Mouse (Mus musculus) frontal cortex, postnatal 10 days (tissue): ENCODE results near the gene Gm5089.

ENCODE experiments used
- DNase-seq, 2 experiments: peaks; one replicate each; pipeline ENCODE4 v3.0.0; 2022; ENCODE audit warnings: low spot score in 2 of 2, mixed read lengths in 1 of 2

The Gm5089 gene

DNA sequence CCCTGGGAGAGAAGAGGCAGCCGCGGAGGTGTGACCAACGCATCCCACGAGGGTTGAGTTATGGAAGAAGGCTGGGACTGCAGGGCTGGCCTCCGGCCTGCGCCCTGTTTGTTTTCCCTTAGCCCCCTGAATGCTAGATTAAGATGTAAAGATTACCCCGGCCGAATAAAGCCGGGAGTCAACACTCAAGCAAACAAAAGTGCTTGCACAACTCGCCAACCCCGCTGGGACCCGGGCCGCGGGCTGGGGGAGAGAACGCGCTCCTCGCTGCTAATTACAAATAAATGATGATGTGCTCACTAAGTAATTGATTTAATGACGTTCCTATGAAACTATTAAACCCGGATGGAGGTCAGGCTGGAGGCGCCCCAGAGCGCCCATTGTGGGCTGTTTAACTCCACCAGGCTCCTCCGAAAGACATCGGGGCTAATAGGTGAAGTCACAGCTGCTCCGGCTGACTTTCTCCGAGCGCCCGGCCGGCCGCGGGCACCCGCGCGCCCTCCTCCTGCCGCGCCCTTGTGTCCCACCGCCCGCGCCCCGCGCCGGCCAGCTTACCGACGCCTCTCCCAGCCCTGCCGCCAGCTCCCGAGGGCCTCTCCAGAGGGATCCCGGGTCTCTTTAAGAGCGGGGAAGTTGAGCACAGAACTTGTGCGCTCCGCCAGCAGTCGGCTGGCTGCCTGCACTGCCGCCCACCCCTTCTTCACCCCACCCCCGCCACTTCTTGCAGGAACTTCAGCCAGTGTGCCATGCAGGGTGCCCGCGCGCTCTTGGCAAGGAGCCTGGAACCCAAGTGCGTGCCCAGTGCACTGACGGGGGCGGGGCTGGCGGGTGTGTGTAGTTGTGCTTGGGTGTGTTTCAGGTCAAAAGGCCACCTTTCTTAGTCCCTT lies at the start of gene Gm5089:
Gene Gm5089 (minus strand): TSS at position 620 of the 887 bp plus-strand sequence.
- DNase-seq = no peak

DNA sequence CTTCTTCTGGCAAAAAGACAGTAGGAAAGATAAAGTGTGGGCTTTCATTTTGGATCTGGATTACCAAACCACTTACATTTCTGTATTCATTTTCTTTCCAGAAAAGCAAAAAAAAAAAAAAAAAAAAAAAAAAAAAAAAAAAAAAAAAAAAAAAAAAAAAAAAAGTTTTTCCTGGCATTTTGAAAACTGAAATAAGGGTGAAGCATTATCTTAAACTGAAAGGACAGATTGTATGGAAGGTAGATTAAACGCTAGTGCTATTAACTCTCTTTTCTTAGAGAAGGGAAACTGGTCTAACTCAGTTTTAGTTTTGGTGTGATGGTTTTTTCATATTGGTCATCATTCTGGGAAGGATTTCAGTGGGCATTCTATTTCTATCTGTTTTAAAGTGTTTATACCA lies 41.1 kb upstream of the Gm5089 start:
- no peak for DNase-seq

DNA sequence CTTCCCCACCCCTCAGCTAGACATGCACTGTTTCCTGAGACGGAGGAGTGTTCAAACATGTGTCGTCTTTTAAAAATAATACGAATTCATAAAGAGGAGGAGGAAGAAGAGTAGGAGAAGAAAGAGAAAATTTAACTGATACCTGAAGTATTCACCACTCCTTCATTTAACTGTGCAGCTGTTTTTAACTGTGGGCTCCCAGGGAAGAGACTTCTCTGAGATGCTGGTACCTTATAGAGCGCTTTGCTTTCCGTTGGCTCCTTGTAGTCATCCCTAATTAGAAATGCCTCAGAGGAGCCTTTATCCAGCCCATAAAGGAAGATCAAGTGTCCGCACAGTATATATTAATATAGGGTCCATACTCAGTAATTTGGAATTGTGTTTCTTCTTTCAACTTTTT lies 40.6 kb upstream of the Gm5089 start:
- no peak for DNase-seq

DNA sequence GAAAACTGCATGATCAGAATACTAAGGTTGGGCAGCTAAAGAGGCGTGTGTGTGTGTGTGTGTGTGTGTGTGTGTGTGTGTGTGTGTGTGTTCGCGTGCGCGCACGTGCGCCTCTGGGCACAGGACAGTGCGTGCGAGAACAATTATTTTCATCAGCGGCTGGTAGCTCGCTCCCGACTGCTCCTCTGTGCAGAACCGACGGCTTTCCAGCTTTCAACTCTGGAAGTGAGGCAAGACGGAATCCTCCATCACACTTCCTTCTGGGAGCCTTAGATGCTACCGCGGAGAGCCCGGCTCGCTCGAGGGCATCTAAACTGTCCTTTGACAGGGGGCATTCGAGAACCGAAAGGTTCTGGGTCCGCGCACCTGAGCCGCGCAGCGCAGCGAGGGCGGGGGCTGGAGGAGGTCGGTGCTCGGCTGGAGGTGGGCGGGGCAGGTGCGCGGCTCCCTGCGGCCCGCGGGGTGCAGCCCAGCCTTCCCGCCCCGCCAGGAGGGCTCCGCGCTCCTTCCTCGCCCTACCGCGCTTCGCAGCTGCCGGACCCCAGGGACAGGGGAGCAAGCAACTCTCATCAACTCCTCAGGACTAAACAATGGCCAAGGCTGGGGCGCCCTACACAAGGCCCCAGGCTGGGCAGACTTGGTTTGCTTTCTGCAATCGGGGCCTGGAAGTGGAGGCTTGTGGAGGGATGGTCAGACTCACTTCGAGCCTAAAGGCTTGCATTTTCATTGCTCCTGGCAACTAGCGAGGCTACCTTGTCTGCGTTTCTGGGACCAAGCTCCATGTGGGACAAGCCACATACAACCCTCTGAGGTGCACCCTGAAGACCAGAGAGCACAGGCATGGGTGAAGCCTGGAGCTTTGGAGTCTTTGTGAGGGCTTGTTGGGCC lies 39.8 kb upstream of the Gm5089 start, which contains the start of gene Gm10837:
Gene Gm10837 (plus strand): TSS at position 146 of the 888 bp plus-strand sequence.
- DNase-seq = no peak

DNA sequence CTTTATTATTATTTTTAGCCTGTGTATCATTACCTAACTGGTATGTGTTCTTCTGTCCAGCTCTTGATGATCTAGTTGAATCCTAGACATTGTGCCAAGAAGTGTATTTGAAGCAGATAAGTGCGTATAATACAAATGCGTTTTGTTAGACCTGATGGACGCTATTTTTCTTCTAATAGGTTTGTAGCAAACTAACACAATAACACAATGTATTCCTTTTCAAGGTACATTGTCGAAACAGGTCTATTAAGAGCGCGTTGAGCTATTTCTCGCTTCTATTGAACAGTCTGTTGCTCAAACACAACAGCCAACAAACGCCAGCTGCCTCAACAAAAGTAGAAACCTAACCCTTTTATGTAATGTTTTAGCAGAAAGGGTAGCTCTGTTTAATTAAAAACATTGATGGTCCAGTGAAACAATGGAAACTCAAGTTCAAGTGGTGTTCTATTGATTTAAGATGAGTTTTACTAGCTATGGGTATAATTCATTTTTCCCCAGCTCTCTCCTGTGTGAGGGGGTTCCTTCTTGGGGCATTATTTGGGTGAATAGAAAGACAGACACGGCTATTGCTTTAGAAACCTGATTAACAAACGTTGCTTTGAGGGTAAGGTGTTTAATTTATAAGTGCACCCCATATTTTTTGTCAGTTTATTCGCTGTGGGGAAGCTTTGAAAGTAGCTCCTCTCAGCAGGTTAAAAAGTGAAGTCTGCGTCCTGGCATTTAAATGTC lies 38.9 kb upstream of the Gm5089 start:
- no peak for DNase-seq

DNA sequence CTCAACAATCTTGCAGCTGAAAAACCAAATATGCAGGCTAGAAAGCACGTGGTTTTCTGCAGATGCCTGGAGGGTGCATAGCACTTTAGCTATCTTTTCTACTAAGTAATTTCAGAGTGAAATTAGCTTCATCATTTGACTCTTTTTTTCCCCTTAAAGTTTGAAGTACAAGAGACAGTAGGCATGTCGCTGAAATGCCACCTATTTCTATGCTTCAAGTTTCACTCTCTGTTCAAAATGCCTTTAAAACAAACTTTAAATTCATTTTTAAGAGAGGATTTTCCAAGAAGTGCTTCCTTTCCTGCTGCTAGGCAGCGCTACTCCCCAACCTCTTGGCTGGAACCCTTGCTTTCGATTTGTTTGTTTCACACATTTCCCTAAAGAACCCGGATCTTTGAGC lies 38.1 kb upstream of the Gm5089 start:
- DNase-seq = no peak

DNA sequence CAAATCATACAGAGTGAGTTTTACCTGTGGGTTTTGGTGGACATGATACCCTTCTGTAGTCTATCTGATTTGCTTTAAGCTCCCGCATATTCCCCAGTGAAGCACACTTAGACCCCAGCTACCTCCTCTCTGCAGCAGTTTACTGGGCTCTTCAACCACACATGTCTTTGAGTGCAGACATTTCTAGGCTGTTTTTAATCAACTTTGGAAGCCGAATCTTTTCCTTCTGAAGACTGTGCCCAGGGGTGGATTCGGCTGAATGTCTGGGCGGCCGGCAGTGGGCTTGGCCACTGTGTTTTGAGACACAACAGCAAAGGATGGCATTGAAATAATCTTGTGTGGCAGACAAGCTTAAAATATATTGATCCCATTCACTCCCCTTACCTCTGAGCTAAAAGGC lies 36.5 kb upstream of the Gm5089 start:
- DNase-seq = no peak

DNA sequence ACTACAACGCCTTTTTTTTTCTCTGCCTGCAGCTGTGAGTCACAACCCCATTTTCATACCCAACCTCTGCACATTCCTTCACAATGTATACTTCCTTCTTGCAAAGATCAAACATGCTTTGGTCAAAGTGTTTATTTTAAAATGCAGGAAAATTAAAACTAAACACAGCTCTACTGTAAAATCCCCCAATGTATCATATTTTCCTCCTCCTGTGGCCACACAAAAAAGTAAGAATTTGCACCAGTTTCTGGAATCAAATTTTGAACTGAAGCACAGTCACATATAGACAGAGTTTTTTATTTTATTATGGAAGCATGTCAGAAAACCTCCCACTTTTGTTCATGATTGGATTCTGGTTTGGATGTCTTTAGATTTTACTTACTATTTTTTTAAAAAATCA lies 35.7 kb upstream of the Gm5089 start:
- DNase-seq = no peak

DNA sequence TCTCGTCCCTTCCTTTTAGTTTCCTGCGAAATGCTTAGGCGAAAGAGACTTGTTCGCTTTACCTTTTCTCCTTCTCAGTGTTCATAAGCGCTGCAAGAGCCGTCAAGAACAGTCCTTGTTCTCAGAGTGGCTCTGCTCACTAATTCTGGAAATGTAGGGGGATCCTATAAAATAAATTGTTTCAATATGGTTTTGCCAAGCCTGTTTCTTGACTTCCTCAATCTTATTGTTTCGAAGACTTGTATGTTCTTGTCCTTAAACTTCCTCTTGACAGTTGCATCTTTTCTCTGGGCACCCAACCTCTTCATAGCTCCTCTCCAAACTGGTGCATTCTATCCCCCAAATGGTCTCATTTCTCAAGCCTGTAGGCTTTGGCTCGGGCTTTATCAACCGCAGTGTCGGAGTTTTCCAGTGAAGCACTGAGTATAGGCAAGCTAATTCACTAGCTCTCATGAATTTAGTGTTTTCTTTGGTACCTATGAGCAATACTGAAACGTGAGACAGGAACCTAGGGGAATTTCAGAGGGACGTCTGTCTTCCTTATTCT lies 34.8 kb upstream of the Gm5089 start:
- DNase-seq = no peak

DNA sequence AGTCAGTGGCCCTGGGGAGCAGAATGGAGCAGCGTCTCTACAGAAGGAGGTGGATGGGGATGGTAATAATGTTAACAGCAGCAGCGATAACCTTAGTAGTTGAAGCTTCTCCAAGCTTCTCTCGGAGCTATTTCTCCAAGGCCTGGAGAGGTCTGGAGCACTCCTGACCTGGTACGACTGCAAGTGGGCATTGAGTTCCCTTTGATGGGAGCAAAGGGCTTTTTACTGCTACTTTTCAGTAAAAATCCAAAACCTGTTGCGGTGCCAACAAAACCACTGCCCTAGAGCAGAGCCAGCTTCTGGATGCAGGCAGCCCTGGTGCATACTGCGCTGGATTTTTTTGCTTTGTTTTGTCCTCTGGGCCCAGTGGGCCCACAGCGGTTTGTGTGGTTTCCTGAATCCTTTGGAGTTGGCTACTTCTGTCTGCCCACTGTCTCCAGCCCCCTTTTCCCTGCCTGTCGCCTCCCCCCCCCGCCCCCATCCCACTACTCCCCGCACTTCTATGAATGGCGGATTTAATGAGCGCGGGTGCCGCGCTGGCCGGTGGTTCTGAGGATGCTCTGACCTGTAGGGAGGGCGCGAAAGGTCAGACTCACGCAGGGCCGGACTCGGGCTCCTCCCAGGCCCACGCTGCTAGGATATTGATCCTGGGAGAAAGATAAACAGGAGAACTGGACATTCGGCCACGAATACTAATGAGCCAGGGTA lies 34.1 kb upstream of the Gm5089 start:
- DNase-seq = no peak

DNA sequence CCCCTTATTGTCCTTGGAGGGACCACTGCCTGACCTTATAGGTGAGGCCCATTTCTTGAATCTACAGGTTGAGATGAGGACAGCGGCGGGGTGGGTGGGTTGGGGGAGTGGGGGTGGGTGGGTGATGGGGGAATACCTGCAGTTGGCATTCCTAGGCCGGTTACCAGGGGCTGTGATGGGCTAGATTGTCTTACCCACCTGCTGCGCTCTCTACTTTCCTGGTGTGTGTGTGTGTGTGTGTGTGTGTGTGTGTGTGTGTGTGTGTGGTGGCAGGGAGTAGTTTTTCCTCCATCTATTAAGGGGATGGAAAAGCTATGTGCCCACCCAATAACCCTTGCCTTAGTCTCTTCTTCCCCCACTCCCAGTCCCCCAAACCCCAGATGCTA lies 33.5 kb upstream of the Gm5089 start:
- no peak for DNase-seq

DNA sequence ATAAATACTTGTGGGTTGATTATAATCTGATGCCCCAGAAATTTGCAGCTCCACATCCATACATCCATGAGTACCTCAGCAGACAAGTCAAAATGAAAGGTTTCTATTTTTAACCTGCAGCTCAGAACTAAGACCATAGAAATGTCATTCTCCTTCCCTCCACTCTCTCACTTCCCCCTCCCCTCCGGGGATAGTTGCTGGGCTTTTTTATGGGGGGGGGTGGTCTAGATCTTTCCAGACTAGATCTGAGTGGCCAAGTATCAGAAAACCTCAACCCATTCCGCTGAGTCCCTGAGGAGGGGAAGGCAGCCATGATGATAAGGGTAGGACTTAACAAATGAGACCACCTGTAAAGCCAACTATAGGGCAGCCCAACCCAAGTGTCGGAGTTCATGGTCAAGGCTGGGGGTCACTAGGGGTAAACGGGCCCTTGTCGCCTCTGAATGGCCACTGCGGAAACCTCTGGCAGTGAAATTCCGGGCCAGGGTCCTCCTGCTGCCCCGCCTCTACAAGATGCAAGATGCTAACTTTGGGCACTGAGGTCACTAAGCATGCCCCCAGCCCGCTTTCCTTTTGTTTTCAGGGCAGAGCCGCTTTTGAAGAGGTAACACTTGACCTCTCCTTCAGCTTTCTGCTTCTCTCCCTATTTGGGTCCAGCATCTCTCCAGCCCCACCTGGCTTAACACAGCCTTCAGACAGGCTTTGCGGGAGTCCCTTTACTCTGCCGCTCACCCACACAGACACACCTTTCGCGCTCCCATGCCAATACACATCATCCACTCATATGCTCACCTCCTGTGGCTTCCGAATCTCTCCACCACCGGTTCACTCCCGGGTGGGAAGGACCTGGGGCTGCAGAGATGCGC lies 32.9 kb upstream of the Gm5089 start:
- DNase-seq = no peak

DNA sequence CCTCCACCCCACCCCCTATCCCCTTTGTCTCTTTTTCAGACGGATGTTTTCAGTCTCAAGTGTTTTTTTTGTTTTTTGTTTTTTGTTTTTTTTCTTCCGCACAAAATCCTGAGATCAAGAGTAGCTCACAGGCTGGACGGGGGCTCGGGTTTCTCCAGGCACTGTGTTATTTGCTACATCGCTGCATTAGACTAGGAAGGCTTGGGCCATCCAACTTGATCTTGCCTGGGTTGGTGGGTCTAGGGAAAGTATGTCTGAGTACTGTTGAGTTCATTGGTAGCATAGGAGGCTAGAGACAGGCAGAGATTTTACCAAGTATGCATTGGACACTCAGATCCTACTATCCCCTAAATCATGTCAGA lies 32.1 kb upstream of the Gm5089 start:
- DNase-seq = no peak

DNA sequence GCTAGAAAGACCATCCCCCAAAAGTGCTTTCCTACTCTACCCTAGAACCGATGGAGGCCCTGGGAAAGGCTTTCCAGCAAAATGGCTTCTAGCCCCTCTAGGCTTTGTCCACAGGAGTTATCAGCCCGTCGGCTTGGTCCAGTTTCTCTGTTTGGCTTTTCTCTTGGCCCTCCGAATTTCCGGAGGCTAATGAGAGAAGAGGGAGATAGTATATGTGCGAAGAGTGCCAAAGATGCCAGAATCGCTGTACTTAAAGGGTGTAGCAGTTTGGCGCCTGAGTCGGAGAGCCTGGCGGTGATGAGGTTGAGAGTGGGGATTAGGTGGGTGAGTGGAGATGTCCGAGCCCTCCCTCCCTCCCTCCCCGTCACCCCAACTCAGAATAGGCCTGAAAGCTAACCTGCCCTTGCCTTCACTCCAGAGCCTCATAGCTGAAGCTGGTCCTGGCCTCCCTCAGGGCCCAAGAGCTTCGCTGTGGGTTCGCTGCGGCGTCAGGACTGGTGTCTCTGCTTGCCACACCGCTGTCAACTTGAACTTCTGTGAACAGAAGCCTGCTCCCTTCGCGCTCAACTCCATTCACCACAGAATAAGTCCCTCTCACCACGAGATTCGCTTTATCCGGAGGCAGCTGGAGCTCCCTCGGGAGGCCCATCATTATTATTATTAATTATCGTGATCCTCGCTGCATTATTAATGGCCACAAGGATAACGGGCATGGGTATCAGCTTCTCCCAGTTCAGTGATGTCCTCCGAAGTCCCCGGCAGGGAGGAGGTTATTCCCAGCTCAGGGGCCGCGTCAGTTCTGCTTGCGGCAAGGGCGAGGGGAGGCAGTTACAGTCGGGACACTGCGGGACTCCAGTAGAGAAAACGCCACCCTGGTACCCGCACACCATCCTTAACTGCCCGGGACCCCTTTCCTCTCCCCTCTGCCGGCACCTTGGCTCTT lies 31.4 kb upstream of the Gm5089 start:
- DNase-seq = no peak

DNA sequence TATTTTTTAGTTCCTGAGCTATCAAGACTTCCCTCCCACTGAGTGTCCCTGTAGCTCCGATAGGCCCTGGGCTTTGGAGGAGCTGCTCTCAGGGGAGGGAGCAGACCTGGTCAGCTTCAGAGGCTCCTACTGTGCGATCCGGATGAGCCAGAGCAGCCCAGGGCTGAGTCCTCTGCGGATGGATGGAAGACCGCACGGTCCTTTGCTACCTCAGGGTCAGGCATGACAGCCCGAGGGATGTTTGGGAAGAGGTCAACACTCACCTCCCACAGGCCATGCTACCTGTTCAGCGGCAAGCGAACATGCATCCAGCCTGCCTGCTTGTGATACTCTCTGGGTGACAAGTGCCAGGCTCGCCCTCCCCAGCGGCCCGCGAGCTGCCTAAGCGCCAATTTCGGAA lies 30.3 kb upstream of the Gm5089 start:
- no peak for DNase-seq

DNA sequence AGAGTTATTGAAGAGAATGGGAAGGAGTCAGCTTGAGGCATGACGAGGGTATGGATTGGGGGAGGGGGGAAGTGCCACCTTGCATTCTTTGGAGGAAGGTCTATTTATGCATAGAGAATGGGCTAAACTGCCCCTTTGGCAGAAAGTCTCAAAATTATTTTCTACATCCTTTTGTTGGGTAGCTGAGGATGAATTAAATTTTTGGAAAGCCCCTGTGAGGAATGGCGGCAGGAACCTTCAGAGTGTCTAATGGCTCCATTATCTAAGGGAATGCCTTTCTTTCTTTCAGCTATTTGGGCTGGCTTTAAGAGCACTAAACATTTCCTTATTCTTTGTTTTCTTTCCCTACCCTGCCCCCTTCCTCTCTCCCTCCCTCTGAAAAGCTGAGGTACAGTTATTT lies 29.4 kb upstream of the Gm5089 start:
- DNase-seq = no peak

DNA sequence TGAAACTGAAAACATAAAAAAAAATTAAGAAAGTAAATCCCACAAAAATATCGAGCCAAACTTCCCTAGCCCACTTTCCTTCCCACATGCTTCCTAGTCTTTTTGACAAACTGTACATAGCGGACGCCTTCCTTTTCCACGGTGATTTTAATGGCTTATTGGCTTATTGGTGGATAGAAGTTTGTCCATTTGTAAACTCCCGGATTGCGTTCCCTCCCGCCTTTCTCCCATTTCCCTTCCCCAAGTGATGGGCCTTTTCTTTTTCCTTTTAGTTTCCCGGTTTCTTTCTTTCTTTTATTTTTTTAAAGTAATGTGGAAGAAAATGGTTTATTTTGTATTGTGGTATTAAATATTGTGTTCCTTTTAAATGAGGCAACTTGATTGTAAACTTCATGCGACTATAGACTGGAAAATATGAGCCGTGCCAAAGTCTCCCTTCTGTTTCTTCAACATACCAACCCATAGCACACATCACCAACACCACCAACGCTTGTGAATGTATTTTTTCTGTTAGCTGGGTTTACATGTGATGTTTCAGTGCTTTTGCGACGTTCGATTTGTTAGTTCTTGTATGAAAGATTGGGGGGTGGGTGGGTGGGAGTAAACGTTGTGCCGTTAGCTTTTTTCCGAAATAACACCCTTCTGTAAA lies 28.7 kb upstream of the Gm5089 start:
- DNase-seq = no peak

DNA sequence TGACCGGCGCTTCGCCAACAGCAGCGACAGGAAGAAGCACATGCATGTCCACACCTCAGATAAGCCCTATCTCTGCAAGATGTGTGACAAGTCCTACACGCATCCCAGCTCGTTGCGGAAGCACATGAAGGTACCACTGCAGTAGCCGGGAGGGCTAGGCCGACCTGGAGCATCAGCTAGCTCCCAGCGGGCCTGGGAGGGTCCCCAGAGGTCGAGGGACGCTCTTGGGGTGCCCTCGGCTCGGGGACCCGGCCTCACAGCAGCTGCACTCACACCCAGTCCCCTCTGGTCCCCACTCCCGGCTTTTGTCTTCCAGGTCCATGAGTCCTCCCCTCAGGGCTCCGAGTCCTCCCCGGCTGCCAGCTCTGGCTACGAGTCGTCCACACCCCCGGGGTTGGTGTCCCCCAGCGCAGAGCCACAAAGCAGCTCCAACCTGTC lies 27.7 kb upstream of the Gm5089 start:
- DNase-seq = no peak
